In the genomic region with DNA sequence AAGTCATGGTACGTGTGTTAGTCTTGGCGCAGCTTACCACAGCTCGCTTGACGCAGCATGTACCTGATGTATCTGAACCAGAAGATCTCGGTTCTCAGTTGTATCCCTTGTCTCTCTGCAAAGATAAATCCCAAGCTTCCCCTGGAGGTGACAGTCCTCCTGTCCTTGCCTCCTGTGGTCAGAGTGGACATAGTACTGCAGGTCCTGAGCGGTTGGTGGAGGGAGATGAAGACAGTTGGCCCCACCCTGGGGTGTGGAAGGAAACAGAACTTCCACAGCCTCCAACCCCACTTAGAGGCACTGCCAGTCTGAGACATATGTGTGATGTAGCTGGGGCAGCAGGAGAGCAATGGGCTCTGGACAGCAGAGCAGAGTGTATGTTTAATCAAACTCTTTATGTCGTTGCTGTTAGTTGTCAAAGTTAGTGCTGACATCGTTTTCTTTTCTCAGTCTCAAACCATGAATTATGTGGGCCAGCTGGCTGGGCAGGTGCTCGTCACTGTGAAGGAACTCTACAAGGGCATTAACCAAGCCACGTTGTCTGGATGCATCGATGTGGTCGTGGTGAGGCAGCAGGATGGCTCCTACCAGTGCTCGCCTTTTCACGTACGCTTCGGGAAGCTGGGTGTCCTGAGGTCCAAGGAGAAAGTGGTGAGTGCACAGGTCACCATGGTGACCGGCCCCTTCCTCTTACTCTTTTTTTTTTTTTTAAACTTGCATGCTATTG, we compare ENCODE assay signal across 1 mouse cellular context.
TF ChIP-seq lines count a peak whose summit lies in the region.

No protein-coding gene starts in this region.

TF ChIP-seq in CH12.LX, 34 proteins besides CTCF, POLR2A, EP300 and RAD21 (continued from another document):
- TF ChIP-seq MAZ (IDR thresholded peaks at IDR 0.05; ENCODE audit: low read depth, low read length) (0 out of 2 replicates have a peak, but pooled peaks have one; percentile 41), UBTF (IDR thresholded peaks at IDR 0.05; ENCODE audit: low read depth, low read length) (0 out of 2 replicates have a peak, but pooled peaks have one; percentile 62), ZKSCAN1 (IDR thresholded peaks at IDR 0.05; ENCODE audit: borderline replicate concordance, low read depth, low read length) (no peak), MAFK (IDR thresholded peaks at IDR 0.05; ENCODE audit: insufficient replicate concordance, low read length) (peak; percentile 30; the same call in 1 of the 2 replicates), CHD2 (IDR thresholded peaks at IDR 0.05; ENCODE audit: low read length) (no peak), CHD1 (IDR thresholded peaks at IDR 0.05; ENCODE audit: low read depth, low read length) (peak; percentile 73), JUND (conservative IDR thresholded peaks at IDR 0.05; ENCODE audit: low read depth, low read length) (0 out of 2 replicates have a peak, but pooled peaks have one; percentile 22), E2F4 (IDR thresholded peaks at IDR 0.05; ENCODE audit: insufficient replicate concordance, low read depth, low read length) (no peak), SIN3A (IDR thresholded peaks at IDR 0.05; ENCODE audit: low read length) (peak; percentile 64), USF1 (IDR thresholded peaks at IDR 0.05; ENCODE audit: low read depth, low read length) (no peak), ZMIZ1 (IDR thresholded peaks at IDR 0.05; ENCODE audit: low read depth, low read length) (no peak), USF2 (conservative IDR thresholded peaks at IDR 0.05; ENCODE audit: low read depth, low read length) (no peak), JUN (IDR thresholded peaks at IDR 0.05; ENCODE audit: insufficient read depth, low read depth, low read length) (no peak), NRF1 (IDR thresholded peaks at IDR 0.05; ENCODE audit: low read depth, low read length) (peak; percentile 9; the same call in 1 of the 2 replicates), MXI1 (IDR thresholded peaks at IDR 0.05; ENCODE audit: low read depth, low read length) (peak; percentile 51), RCOR1 (conservative IDR thresholded peaks at IDR 0.05; ENCODE audit: low read depth, low read length) (no peak), MEF2A (IDR thresholded peaks at IDR 0.05; ENCODE audit: borderline replicate concordance, low read depth, low read length) (no peak), ETS1 (conservative IDR thresholded peaks at IDR 0.05; ENCODE audit: low read depth, low read length) (no peak), TBP (conservative IDR thresholded peaks at IDR 0.05; ENCODE audit: low read depth, low read length) (no peak), ZC3H11A (IDR thresholded peaks at IDR 0.05; ENCODE audit: low read depth, low read length) (no peak), BHLHE40 (IDR thresholded peaks at IDR 0.05; ENCODE audit: low read depth, low read length) (no peak), MAX (IDR thresholded peaks at IDR 0.05; ENCODE audit: low read length) (0 out of 2 replicates have a peak, but pooled peaks have one; percentile 44)
TF ChIP-seq in CH12.LX: peak in this region for 12.
